Mouse (Mus musculus) liver, adult 2 months (tissue): ENCODE data around the gene Gabbr2. TPM values are rescaled to one million over a fixed set of nuclear protein-coding genes. Genes with fewer than 3 reads are reported as not detected.

ENCODE experiments used
- DNase-seq: peaks from one replicate; pipeline ENCODE4 v3.0.0-alpha.2; 2011; ENCODE audit warnings: low read depth, low spot score; ENCODE audit errors: extremely low read depth
- H3K27ac ChIP-seq: fragments of 200-500 bp; replicated peaks from 2 replicates; pipeline ENCODE4 v1.5.1; 2012; ENCODE audit warnings: low read depth, mild to moderate bottlenecking, control low read depth, inconsistent platforms, low read length; ENCODE audit not compliant: insufficient read depth
- H3K27me3 ChIP-seq: fragments of 200-500 bp; 2 replicates; pipeline ENCODE4 v1.6.1; 2012; ENCODE audit warnings: mild to moderate bottlenecking, moderate library complexity, low read length, inconsistent platforms; ENCODE audit not compliant: control insufficient read depth, insufficient read depth
- H3K36me3 ChIP-seq: fragments of 200-500 bp; 2 replicates; pipeline ENCODE4 v1.6.1; 2012; ENCODE audit warnings: low read length, inconsistent platforms; ENCODE audit not compliant: control insufficient read depth, insufficient read depth
- H3K4me1 ChIP-seq: fragments of 200-500 bp; 2 replicates; pipeline ENCODE4 v1.6.1; 2011; ENCODE audit warnings: low read length; ENCODE audit not compliant: control insufficient read depth, insufficient read depth
- H3K4me3 ChIP-seq: fragments of 200-500 bp; 2 replicates; pipeline ENCODE4 v1.5.1; 2011; ENCODE audit warnings: low read depth, mild to moderate bottlenecking, control low read depth, low read length, moderate library complexity; ENCODE audit not compliant: insufficient read depth
- H3K79me2 ChIP-seq: fragments of 200-500 bp; 2 replicates; pipeline ENCODE4 v1.6.1; 2012; ENCODE audit warnings: inconsistent platforms, mild to moderate bottlenecking, low read length, moderate library complexity; ENCODE audit not compliant: control insufficient read depth, insufficient read depth
- H3K9ac ChIP-seq: fragments of 200-500 bp; 2 replicates; pipeline ENCODE4 v1.6.1; 2012; ENCODE audit warnings: low read depth, mild to moderate bottlenecking, control low read depth, inconsistent platforms, low read length
- CTCF ChIP-seq: fragments of 200-500 bp; IDR thresholded peaks from 2 replicates; pipeline ENCODE4 v1.5.1; 2011; ENCODE audit warnings: low read depth, low read length, control low read depth
- POLR2A ChIP-seq: fragments of 200-500 bp; IDR thresholded peaks from 2 replicates; pipeline ENCODE4 v1.6.1; 2011; ENCODE audit warnings: low read length, control low read depth; ENCODE audit not compliant: insufficient read depth; ENCODE audit errors: extremely low read depth
- WGBS: fragments of 180-500 bp; shearing (Covaris S2); methylation state at CpG from one replicate; pipeline ENCODE4 v1.1.7; 2018; 5-methylcytosine and 5-hydroxymethylcytosine counted together
- polyA plus RNA-seq: library from polyadenylated mRNA; depleted of rRNA; stranded (reverse); fragments of >200 nt; gene quantifications from 2 replicates; pipeline ENCODE4 v1.2.3, GENCODE M21; 2012
- total RNA-seq: library from RNA; depleted of rRNA; stranded (reverse); fragments of >200 nt; gene quantifications from 2 replicates; pipeline ENCODE4 v1.2.3, GENCODE M21; 2014

The Gabbr2 gene
- total and polyA plus RNA-seq, 2 experiments = 7.7 to 15.0 TPM

DNA sequence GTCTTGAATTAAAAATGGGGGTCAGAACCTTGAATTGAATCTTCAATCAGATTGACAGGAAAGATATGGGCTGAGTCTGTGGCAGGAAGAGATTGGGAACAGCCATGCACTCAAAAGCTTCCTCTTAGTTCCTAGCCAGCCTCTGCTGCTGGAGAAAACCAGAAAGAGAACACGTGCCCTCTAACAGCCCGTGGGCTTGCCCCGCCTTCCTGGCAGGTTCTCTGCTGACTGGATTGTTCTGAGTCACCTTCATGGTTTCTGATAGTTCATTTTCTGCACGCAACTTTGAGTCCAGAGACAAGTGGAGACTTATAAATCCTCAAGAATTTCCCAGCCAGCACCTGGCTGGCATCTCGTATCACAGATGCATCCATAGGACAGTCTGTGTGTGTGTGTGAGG lies 123.5 kb downstream of the Gabbr2 start:
- TF ChIP-seq CTCF (no peak), POLR2A (no peak)
- no peak overlapping the region for H3K4me3 ChIP-seq
- no peaks in the 10 kb centered on the region for H3K27me3 ChIP-seq
- no peaks in the 10 kb centered on the region for H3K36me3 ChIP-seq
- no peaks in the 10 kb centered on the region for H3K79me2 ChIP-seq
- H3K4me1 ChIP-seq = peaks cover 29% of the 10 kb centered on the region
- H3K9ac ChIP-seq = no peak overlapping the region
- no peak overlapping the region for H3K27ac ChIP-seq
- 45% methylated on average over 5 of the region's 5 CpGs for WGBS
- DNase-seq = peak; percentile 21

DNA sequence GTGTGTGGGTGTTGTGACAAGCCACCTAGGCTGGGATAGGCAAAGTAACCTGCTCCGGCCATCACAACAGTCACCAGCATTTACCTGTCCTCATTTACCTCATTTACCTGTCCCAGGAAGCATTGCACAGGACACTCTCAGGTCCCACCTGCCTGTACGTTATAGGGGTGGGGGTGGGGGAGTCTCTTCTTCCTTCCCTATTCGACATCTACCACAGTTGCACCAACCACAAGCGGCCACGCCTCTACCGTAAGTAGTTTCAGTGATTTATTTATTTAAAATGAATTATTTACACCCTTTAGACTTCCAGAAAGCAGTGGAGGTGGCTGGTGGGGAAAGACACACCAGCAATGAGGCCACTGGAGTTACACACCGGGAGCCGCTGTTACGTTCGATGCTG lies 123.9 kb downstream of the Gabbr2 start:
- TF ChIP-seq CTCF (no peak), POLR2A (no peak)

DNA sequence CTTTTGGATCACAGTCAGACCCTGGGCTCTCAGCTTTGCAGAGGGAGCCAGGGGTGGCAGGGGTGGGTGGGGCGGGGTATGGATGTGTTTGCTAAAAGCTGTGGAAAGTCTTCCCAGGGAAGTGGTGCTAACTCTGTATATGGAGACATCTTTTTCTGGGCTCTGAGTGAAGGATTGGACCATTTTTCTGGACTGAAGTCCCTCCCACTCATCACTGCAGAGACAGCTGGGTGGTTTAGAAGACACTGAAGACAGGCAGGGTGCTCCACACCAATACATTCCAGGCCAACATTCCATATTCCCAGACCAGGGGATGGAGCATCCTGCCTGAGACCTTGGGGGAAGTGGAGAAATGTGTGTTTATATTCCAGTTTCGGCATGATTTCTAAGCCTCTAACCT lies 125.6 kb downstream of the Gabbr2 start:
- H3K4me1 ChIP-seq = peaks cover 27% of the 10 kb centered on the region
- no peak overlapping the region for H3K27ac ChIP-seq
- H3K27me3 ChIP-seq = no peaks in the 10 kb centered on the region
- no peaks in the 10 kb centered on the region for H3K79me2 ChIP-seq
- no peaks in the 10 kb centered on the region for H3K36me3 ChIP-seq
- TF ChIP-seq POLR2A = no peak
- TF ChIP-seq CTCF = no peak
- H3K4me3 ChIP-seq = no peak overlapping the region
- 90% methylated on average over 2 of the region's 2 CpGs for WGBS
- no peak overlapping the region for H3K9ac ChIP-seq
- no peak for DNase-seq

More for the DNA sequence above, 123.9 kb downstream of the Gabbr2 start:
- H3K4me3 ChIP-seq = no peak overlapping the region
- H3K9ac ChIP-seq = no peak overlapping the region
- H3K27me3 ChIP-seq = no peaks in the 10 kb centered on the region
- peaks cover 32% of the 10 kb centered on the region for H3K4me1 ChIP-seq
- H3K36me3 ChIP-seq = no peaks in the 10 kb centered on the region
- no peak overlapping the region for H3K27ac ChIP-seq
- no peak for DNase-seq
- WGBS = 65% methylated on average over 10 of the region's 10 CpGs
- no peaks in the 10 kb centered on the region for H3K79me2 ChIP-seq

DNA sequence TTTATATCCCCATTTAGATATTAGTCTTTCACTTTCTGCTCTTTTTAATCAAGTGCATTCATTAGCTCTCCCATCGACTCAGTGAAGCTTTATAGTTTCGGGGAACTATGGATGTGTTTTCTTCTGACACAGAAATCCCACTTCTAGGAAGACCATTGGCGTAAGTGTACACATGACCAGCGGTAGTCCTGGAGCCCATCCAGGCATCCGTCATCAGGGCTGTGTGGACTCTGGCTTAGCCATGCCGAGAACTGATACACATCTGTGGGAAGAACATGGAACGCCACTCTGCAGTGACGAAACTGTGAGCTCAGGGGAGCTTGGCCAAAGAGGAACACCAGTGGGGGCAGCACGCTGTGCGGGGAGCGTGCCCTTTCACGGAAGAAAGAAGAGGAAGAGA lies 128.0 kb downstream of the Gabbr2 start:
- H3K4me3 ChIP-seq = no peak overlapping the region
- H3K27ac ChIP-seq = peak overlapping the region; percentile 21; the same call in 1 of the 2 replicates
- DNase-seq = peak; percentile 78
- no peaks in the 10 kb centered on the region for H3K36me3 ChIP-seq
- peaks cover 14% of the 10 kb centered on the region for H3K4me1 ChIP-seq
- 14% methylated on average over 12 of the region's 12 CpGs for WGBS
- no peaks in the 10 kb centered on the region for H3K79me2 ChIP-seq
- no peak for TF ChIP-seq POLR2A
- no peak for TF ChIP-seq CTCF
- no peak overlapping the region for H3K9ac ChIP-seq
- no peaks in the 10 kb centered on the region for H3K27me3 ChIP-seq

DNA sequence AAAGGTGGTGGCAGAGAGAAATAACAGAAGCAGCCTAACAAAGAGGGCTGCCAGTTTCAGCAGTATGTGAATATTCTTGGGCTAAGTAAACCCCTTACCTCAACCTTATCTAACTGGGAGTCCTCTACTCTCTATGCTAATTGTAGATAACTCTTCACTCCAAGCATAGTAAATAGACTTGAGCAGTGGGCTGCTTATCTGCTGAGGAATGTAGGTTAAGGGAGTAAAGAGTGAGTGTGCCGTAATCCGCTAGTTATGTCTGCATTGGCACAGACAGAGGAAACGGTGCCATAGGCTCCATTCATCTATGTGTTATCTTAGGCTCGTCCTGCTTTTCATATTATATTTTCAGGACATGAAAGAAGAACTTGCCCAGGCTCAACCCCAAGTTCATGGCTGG lies 129.0 kb downstream of the Gabbr2 start:
- no peak for TF ChIP-seq CTCF
- TF ChIP-seq POLR2A = no peak
- no peak for DNase-seq
- Histone ChIP-seq H3K36me3 (no peaks in the 10 kb centered on the region), H3K79me2 (no peaks in the 10 kb centered on the region), H3K4me1 (peaks cover 10% of the 10 kb centered on the region), H3K4me3 (no peak overlapping the region), H3K9ac (no peak overlapping the region), H3K27me3 (no peaks in the 10 kb centered on the region), H3K27ac (no peak overlapping the region)
- 81% methylated on average over 4 of the region's 4 CpGs for WGBS

DNA sequence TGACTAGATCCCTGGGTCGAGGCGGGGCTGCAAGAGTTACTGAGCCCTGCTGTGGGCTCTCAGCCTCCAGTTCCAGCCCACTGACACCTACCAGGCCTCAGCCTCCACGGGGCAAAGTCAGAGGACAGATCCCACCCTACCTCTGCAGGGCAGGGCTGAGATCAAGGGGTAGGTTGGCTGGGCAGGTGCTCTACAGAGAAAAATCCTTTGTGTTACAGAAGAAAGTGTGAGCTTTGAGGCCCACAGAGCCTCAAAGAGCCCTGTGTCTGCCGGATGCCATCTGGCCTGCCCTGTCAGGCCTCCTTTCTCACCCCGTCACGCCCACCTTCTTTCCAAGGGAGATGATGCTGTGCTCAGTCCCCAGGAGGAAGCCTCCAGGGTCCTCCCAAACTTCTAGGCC lies 131.1 kb downstream of the Gabbr2 start:
- DNase-seq = no peak
- H3K9ac ChIP-seq = no peak overlapping the region
- H3K4me3 ChIP-seq = no peak overlapping the region
- H3K4me1 ChIP-seq = peaks cover 8% of the 10 kb centered on the region
- TF ChIP-seq CTCF = no peak
- TF ChIP-seq POLR2A = no peak
- WGBS = 90% methylated on average over 6 of the region's 6 CpGs
- no peak overlapping the region for H3K27ac ChIP-seq
- H3K27me3 ChIP-seq = no peaks in the 10 kb centered on the region
- H3K79me2 ChIP-seq = no peaks in the 10 kb centered on the region
- no peaks in the 10 kb centered on the region for H3K36me3 ChIP-seq
